Mouse (Mus musculus): ENCODE measurements at regions not wholly inside any gene's neighbourhood (a gene's known extent, or its start where the extent isn't known, plus 50 kb on each side); places are given as distances from the start of the nearest gene placed in this dataset.

DNA sequence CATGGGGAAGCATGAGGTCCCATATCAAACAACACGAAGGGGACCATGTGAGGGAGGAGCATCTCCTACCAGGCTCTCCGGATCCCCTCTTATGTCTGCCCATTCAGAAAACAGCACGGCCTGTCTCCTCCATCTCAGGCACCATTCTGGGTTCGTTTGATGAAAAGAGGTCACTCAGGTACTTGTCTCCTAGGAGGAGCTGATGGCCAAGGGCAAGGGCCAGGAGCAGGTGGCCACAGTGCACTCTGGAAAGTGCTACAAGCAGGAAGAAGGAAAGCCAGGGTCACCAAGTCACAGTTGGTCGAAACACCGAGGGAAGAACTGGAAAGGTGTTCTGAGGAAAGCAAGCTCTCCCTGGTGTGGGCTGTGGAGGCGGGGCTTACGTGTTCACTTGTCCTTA, 135.9 kb upstream of the Mkln1 start:
- ATAC-seq (ENCODE audit: low read depth) = no peak
- Histone ChIP-seq H3K9ac (ENCODE audit: low read depth, low read length) (no peak overlapping the region), H3K27ac (ENCODE audit: low read length) (no peak overlapping the region), H3K4me3 (ENCODE audit: low read depth, low read length) (no peak overlapping the region), H3K4me2 (ENCODE audit: low read depth, low read length) (no peak overlapping the region), H3K36me3 (ENCODE audit: control insufficient read depth, insufficient read depth) (no peaks in the 10 kb centered on the region), H3K4me1 (ENCODE audit: control insufficient read depth, low read depth, low read length) (no peaks in the 10 kb centered on the region), H3K9me3 (replicated peaks; ENCODE audit: control insufficient read depth, low read length) (no peaks in the 10 kb centered on the region), H3K27me3 (ENCODE audit: control insufficient read depth, insufficient read depth, low read depth, low read length) (no peaks in the 10 kb centered on the region)
- WGBS (ENCODE audit: insufficient replicate concordance) = 62% methylated on average over 8 of the region's 8 CpGs

GRCm38 (mm10) chr6:31263821-31264220, 134.7 kb upstream of the Mkln1 start:
- no peak overlapping the region for H3K4me3 ChIP-seq (ENCODE audit: low read depth, low read length)
- 61% methylated on average over 6 of the region's 6 CpGs for WGBS (ENCODE audit: insufficient replicate concordance)
- no peaks in the 10 kb centered on the region for H3K27me3 ChIP-seq (ENCODE audit: control insufficient read depth, insufficient read depth, low read depth, low read length)
- no peak overlapping the region for H3K9ac ChIP-seq (ENCODE audit: low read depth, low read length)
- no peak overlapping the region for H3K4me2 ChIP-seq (ENCODE audit: low read depth, low read length)
- no peak overlapping the region for H3K27ac ChIP-seq (ENCODE audit: low read length)
- no peaks in the 10 kb centered on the region for H3K4me1 ChIP-seq (ENCODE audit: control insufficient read depth, low read depth, low read length)
- no peaks in the 10 kb centered on the region for H3K9me3 ChIP-seq (replicated peaks; ENCODE audit: control insufficient read depth, low read length)
- no peak for ATAC-seq (ENCODE audit: low read depth)
- H3K36me3 ChIP-seq (ENCODE audit: control insufficient read depth, insufficient read depth) = no peaks in the 10 kb centered on the region

DNA sequence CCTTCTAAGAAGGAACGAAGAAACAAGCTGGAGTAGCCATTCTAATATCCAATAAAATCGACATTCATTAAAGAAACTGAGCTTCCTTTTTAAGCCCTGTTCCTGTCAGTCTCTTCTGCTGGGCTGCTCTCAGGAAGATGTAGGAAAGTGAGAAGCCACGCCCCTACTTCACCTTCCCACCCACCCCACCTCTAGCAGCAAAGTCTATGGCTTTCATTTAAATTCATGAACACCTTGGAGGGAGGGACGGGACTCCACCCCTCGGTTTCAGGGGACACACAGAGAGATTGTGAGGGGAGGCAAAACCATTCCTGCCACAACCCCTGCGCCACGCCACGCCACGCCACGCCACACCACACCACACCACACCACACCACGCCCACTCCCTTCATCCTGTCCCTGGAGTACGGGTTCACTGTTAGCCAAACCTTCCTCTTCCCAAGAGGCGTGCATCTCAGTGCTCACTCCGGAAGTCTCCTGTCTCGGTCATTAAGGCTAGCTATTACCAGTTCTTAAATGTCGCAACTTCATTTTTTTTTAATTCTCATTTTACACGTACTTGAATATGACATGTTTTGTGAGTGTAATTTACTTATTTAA, 132.0 kb upstream of the Mkln1 start:
- no peaks in the 10 kb centered on the region for H3K4me1 ChIP-seq (ENCODE audit: control insufficient read depth, low read depth, low read length)
- H3K9me3 ChIP-seq (replicated peaks; ENCODE audit: control insufficient read depth, low read length) = no peaks in the 10 kb centered on the region
- H3K4me3 ChIP-seq (ENCODE audit: low read depth, low read length) = no peak overlapping the region
- H3K9ac ChIP-seq (ENCODE audit: low read depth, low read length) = no peak overlapping the region
- ATAC-seq (ENCODE audit: low read depth) = no peak
- WGBS (ENCODE audit: insufficient replicate concordance) = 52% methylated on average over 17 of the region's 17 CpGs
- H3K27ac ChIP-seq (ENCODE audit: low read length) = no peak overlapping the region
- no peaks in the 10 kb centered on the region for H3K36me3 ChIP-seq (ENCODE audit: control insufficient read depth, insufficient read depth)
- H3K27me3 ChIP-seq (ENCODE audit: control insufficient read depth, insufficient read depth, low read depth, low read length) = no peaks in the 10 kb centered on the region
- no peak overlapping the region for H3K4me2 ChIP-seq (ENCODE audit: low read depth, low read length)

DNA sequence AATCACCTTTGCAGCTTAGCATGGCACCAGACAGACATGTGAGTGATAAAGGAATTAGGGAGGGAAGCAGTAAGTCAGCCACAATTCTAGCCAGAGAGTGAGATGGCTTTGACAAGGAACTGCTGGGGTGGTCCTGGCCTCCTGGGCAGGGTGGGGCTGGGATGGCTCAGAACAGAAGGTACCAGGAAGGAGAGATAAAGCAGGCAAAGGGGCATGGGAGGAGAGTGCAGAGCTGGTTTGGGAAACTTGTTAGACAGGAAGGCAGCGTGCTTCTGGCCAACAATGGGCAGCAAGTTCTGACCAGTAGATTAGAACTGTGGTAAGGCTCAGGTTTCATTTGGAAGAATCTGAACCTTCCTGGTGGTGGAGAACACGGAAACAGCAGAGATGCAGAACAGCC, 130.5 kb upstream of the Mkln1 start:
- no peak for ATAC-seq (ENCODE audit: low read depth)
- no peak overlapping the region for H3K9ac ChIP-seq (ENCODE audit: low read depth, low read length)
- H3K9me3 ChIP-seq (replicated peaks; ENCODE audit: control insufficient read depth, low read length) = no peaks in the 10 kb centered on the region
- H3K4me1 ChIP-seq (ENCODE audit: control insufficient read depth, low read depth, low read length) = no peaks in the 10 kb centered on the region
- no peak overlapping the region for H3K4me3 ChIP-seq (ENCODE audit: low read depth, low read length)
- no peaks in the 10 kb centered on the region for H3K27me3 ChIP-seq (ENCODE audit: control insufficient read depth, insufficient read depth, low read depth, low read length)
- no peak overlapping the region for H3K27ac ChIP-seq (ENCODE audit: low read length)
- WGBS (ENCODE audit: insufficient replicate concordance) = 42% methylated on average over 2 of the region's 2 CpGs
- H3K4me2 ChIP-seq (ENCODE audit: low read depth, low read length) = no peak overlapping the region
- no peaks in the 10 kb centered on the region for H3K36me3 ChIP-seq (ENCODE audit: control insufficient read depth, insufficient read depth)

GRCm38 (mm10) chr6:31273816-31274215, 124.7 kb upstream of the Mkln1 start:
- no peaks in the 10 kb centered on the region for H3K4me1 ChIP-seq (ENCODE audit: control insufficient read depth, low read depth, low read length)
- H3K4me2 ChIP-seq (ENCODE audit: low read depth, low read length) = no peak overlapping the region
- WGBS (ENCODE audit: insufficient replicate concordance) = 52% methylated on average over 5 of the region's 5 CpGs
- no peak for ATAC-seq (ENCODE audit: low read depth)
- no peak overlapping the region for H3K27ac ChIP-seq (ENCODE audit: low read length)
- H3K27me3 ChIP-seq (ENCODE audit: control insufficient read depth, insufficient read depth, low read depth, low read length) = no peaks in the 10 kb centered on the region
- no peak overlapping the region for H3K9ac ChIP-seq (ENCODE audit: low read depth, low read length)
- no peaks in the 10 kb centered on the region for H3K36me3 ChIP-seq (ENCODE audit: control insufficient read depth, insufficient read depth)
- H3K4me3 ChIP-seq (ENCODE audit: low read depth, low read length) = no peak overlapping the region
- H3K9me3 ChIP-seq (replicated peaks; ENCODE audit: control insufficient read depth, low read length) = no peaks in the 10 kb centered on the region

DNA sequence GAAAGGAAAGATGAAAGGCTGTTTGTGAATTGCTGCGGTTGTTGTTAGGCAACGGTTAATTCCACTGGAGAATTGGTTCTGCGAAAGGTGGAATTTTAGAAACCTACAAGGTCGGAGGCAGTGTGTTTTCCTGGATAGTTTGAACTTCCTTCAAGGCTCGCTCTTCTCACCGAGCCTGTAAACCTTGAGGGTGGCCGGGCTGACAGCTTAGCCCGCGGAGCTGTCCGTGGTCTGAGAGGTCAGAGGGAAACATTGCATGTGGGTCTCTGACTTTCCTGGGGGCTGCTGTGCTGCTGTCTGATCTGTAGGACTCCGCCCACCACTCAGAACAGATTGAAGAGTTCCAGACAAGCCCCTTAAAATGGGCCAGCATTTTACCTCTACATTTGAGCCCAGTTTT, 124.3 kb upstream of the Mkln1 start:
- H3K4me3 ChIP-seq (ENCODE audit: low read depth, low read length) = no peak overlapping the region
- no peaks in the 10 kb centered on the region for H3K9me3 ChIP-seq (replicated peaks; ENCODE audit: control insufficient read depth, low read length)
- no peak overlapping the region for H3K4me2 ChIP-seq (ENCODE audit: low read depth, low read length)
- ATAC-seq (ENCODE audit: low read depth) = no peak
- H3K27ac ChIP-seq (ENCODE audit: low read length) = no peak overlapping the region
- H3K9ac ChIP-seq (ENCODE audit: low read depth, low read length) = no peak overlapping the region
- H3K27me3 ChIP-seq (ENCODE audit: control insufficient read depth, insufficient read depth, low read depth, low read length) = no peaks in the 10 kb centered on the region
- no peaks in the 10 kb centered on the region for H3K36me3 ChIP-seq (ENCODE audit: control insufficient read depth, insufficient read depth)
- WGBS (ENCODE audit: insufficient replicate concordance) = 17% methylated on average over 11 of the region's 11 CpGs
- H3K4me1 ChIP-seq (ENCODE audit: control insufficient read depth, low read depth, low read length) = no peaks in the 10 kb centered on the region

DNA sequence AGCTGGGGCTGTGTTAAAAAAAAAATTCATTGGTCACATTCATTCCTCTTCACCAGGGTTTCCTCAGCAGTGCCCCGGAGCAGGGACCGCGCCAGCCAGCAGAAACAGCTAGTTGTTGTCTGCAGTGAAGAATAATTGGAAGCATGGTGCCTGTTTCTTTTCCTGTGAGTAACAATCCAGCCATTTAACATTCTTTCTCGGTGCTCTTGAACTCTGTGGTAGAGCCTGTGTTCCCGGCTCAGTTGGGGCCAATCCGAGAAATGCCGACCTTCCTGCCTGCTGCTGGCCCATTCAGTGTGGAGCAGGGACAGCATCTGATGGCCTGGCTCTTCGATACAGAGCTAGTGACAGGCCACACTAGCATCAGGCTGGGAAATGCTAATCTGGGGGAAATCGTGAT, 120.7 kb upstream of the Mkln1 start:
- Histone ChIP-seq H3K4me3 (ENCODE audit: low read depth, low read length) (no peak overlapping the region), H3K27me3 (ENCODE audit: control insufficient read depth, insufficient read depth, low read depth, low read length) (no peaks in the 10 kb centered on the region), H3K9me3 (replicated peaks; ENCODE audit: control insufficient read depth, low read length) (no peaks in the 10 kb centered on the region), H3K4me1 (ENCODE audit: control insufficient read depth, low read depth, low read length) (no peaks in the 10 kb centered on the region), H3K9ac (ENCODE audit: low read depth, low read length) (no peak overlapping the region), H3K4me2 (ENCODE audit: low read depth, low read length) (no peak overlapping the region), H3K36me3 (ENCODE audit: control insufficient read depth, insufficient read depth) (no peaks in the 10 kb centered on the region), H3K27ac (ENCODE audit: low read length) (no peak overlapping the region)
- ATAC-seq (ENCODE audit: low read depth) = no peak
- WGBS (ENCODE audit: insufficient replicate concordance) = 64% methylated on average over 9 of the region's 9 CpGs

GRCm38 (mm10) chr6:31283973-31284372, 114.6 kb upstream of the Mkln1 start:
- Histone ChIP-seq H3K4me2 (ENCODE audit: low read depth, low read length) (no peak overlapping the region), H3K9ac (ENCODE audit: low read depth, low read length) (no peak overlapping the region), H3K9me3 (replicated peaks; ENCODE audit: control insufficient read depth, low read length) (no peaks in the 10 kb centered on the region), H3K27me3 (ENCODE audit: control insufficient read depth, insufficient read depth, low read depth, low read length) (no peaks in the 10 kb centered on the region), H3K27ac (ENCODE audit: low read length) (no peak overlapping the region), H3K4me3 (ENCODE audit: low read depth, low read length) (no peak overlapping the region), H3K4me1 (ENCODE audit: control insufficient read depth, low read depth, low read length) (no peaks in the 10 kb centered on the region), H3K36me3 (ENCODE audit: control insufficient read depth, insufficient read depth) (no peaks in the 10 kb centered on the region)
- WGBS (ENCODE audit: insufficient replicate concordance) = 60% methylated on average over 8 of the region's 8 CpGs
- ATAC-seq (ENCODE audit: low read depth) = no peak

GRCm38 (mm10) chr6:31284390-31284789, 114.1 kb upstream of the Mkln1 start:
- H3K36me3 ChIP-seq (ENCODE audit: control insufficient read depth, insufficient read depth) = no peaks in the 10 kb centered on the region
- H3K4me1 ChIP-seq (ENCODE audit: control insufficient read depth, low read depth, low read length) = no peaks in the 10 kb centered on the region
- no peak for ATAC-seq (ENCODE audit: low read depth)
- H3K4me2 ChIP-seq (ENCODE audit: low read depth, low read length) = no peak overlapping the region
- no peak overlapping the region for H3K9ac ChIP-seq (ENCODE audit: low read depth, low read length)
- no peak overlapping the region for H3K27ac ChIP-seq (ENCODE audit: low read length)
- no peaks in the 10 kb centered on the region for H3K27me3 ChIP-seq (ENCODE audit: control insufficient read depth, insufficient read depth, low read depth, low read length)
- H3K9me3 ChIP-seq (replicated peaks; ENCODE audit: control insufficient read depth, low read length) = no peaks in the 10 kb centered on the region
- 38% methylated on average over 10 of the region's 10 CpGs for WGBS (ENCODE audit: insufficient replicate concordance)
- H3K4me3 ChIP-seq (ENCODE audit: low read depth, low read length) = no peak overlapping the region

Data from liver, embryonic 16.5 days (tissue).